11 mouse cellular contexts compared by ENCODE assay signal in genomic region chr16:88142136-88142535, GRCm38 (mm10).
"Had no signal": no experiment of that assay in that cellular context is flagged by ENCODE, and none has a peak within 500 bp of the region (broad histone marks: within the 10 kb centered on the region; RNA-seq: fewer than 3 reads in every experiment).

No protein-coding gene starts in this region.

- H3K36me3 ChIP-seq: liver, embryonic 13.5 days; midbrain, embryonic 10.5 days had no signal

- H3K9ac ChIP-seq: liver, embryonic 13.5 days had no signal

- H3K27ac ChIP-seq: kidney, postnatal 0 days; left cerebral cortex, adult 2 months; liver, embryonic 13.5 days; midbrain, embryonic 10.5 days had no signal

- H3K4me1 ChIP-seq: liver, embryonic 13.5 days; midbrain, embryonic 10.5 days had no signal

- H3K4me3 ChIP-seq: left cerebral cortex, adult 2 months; liver, embryonic 13.5 days; midbrain, embryonic 10.5 days had no signal

- H3K4me2 ChIP-seq: liver, embryonic 13.5 days had no signal

- DNase-seq: kidney, postnatal 25 days; layer of hippocampus, postnatal 36 days; liver, embryonic 13.5 days; lung, adult 2 months; lung, postnatal 14 days; lung, postnatal 4 days; thymus, adult 18-20 months; thymus, postnatal 36 days had no signal

- H3K27me3 ChIP-seq: liver, embryonic 13.5 days had no signal

- H3K9me3 ChIP-seq: liver, embryonic 13.5 days; midbrain, embryonic 10.5 days had no signal
